Mouse (Mus musculus) bone marrow macrophage, adult 2 months (primary cell): Measurements from ENCODE around the gene Atxn7. TPM values are rescaled to one million over a fixed set of nuclear protein-coding genes. Genes with fewer than 3 reads are reported as not detected.

ENCODE experiments used
- H3K27ac ChIP-seq: 2 replicates; pipeline ENCODE4 v1.5.1; 2012; ENCODE audit warnings: low read depth, low read length; ENCODE audit not compliant: insufficient read depth
- H3K4me1 ChIP-seq: 2 replicates; pipeline ENCODE4 v1.6.1; 2012; ENCODE audit warnings: low read length; ENCODE audit not compliant: control insufficient read depth, insufficient read depth
- H3K4me3 ChIP-seq: 2 replicates; pipeline ENCODE4 v1.5.1; 2012; ENCODE audit warnings: mild to moderate bottlenecking, low read length, moderate library complexity; ENCODE audit not compliant: insufficient read depth
- CTCF ChIP-seq: IDR thresholded peaks from 2 replicates; pipeline ENCODE4 v1.5.1; 2012; ENCODE audit warnings: low read depth, mild to moderate bottlenecking, low read length, moderate library complexity
- POLR2A ChIP-seq: IDR thresholded peaks from 2 replicates; pipeline ENCODE4 v1.6.1; 2012; ENCODE audit warnings: mild to moderate bottlenecking, low read depth, low read length, borderline replicate concordance
- polyA plus RNA-seq: library from polyadenylated mRNA; stranded (reverse); fragments of >200 nt; gene quantifications from 2 replicates; pipeline ENCODE4 v1.2.4, GENCODE M21; 2012; ENCODE audit not compliant: missing spikeins, insufficient read depth, insufficient read length

The Atxn7 gene
- polyA plus RNA-seq, 1 experiment, result 19.9 TPM

DNA sequence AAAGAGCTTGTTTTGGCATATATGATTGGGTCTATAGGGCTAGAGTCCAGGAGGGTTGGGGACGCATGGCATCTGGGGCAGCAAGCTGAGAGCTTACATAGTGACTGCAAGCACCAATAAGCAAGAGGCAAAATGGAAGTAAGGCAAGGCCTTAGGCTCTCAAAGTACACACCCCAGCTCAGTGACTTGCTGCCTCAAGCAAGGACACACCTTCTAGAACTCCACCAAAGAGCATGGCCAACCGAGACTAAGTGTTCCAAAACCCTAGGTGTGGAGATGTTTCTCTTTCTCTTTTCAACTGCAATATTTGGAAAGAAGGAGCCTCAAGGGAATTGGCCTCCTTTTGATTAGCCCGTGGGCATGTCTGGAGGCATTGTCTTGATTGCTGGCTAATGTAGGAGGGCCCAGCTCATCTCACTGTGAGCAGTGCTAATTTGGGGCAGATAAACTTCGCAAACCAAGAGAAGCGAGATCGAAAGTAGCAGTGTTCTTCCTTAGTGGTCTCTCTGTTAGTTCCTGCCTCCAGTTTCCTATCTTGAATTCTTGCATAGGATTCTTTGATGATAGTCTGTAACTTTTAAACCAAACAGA is 119.5 kb downstream of the Atxn7 start:
- Histone ChIP-seq H3K27ac (no peak overlapping the region), H3K4me1 (no peaks in the 10 kb centered on the region), H3K4me3 (no peak overlapping the region)
- no peak for TF ChIP-seq CTCF

DNA sequence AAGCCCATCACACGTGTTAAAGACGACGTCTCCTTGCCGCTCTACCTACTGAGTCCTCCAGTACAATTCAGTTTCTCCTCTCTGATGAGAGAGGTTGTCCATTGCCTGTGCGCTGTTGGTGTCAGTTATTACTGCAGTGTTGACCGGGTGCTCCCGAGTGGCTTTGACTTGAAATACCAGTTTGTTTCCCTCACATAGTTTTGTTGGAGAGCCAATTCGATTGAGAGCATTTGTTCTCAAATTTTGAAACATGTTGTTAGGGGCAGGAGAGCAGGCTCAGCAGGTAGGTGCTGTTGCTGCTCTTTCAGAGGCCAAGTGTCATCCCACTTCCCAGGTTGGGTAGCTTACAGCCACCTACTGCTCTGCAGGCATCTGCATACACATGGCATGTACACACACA is 122.6 kb downstream of the Atxn7 start:
- H3K4me1 ChIP-seq, result peaks cover 9% of the 10 kb centered on the region

DNA sequence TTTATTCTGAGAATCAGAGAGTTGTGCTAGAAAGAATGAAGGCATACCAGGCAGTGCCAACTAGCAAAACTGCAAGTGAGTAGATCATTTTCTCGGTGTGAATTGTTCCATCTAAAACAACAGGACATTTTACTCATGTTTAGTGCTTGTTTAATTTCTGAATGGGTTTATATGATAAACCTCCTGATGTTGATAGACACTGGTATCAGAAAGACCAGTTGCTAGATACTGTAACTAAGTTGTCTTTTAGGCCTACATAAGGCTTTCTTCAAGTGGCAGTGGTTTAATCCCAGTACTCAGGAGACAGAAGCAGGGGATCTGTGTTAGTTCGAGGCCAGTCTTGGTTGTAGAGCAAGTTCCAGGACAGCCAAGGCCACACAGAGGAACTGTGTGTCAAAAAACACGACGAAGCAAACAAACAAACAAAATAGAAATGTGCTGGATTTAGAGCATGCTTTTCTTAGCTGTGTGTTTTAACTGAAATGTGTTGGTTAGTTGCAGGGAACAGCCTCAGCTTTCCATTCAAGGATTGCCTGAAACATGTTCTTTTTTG is 125.5 kb downstream of the Atxn7 start:
- TF ChIP-seq POLR2A, result no peak
- TF ChIP-seq CTCF, result no peak
- H3K4me3 ChIP-seq, result no peak overlapping the region
- H3K4me1 ChIP-seq, result peaks cover 9% of the 10 kb centered on the region
- no peak overlapping the region for H3K27ac ChIP-seq

More for the DNA sequence above, 122.6 kb downstream of the Atxn7 start:
- Histone ChIP-seq H3K27ac (no peak overlapping the region), H3K4me3 (no peak overlapping the region)
- TF ChIP-seq POLR2A, result no peak
- TF ChIP-seq CTCF, result no peak

DNA sequence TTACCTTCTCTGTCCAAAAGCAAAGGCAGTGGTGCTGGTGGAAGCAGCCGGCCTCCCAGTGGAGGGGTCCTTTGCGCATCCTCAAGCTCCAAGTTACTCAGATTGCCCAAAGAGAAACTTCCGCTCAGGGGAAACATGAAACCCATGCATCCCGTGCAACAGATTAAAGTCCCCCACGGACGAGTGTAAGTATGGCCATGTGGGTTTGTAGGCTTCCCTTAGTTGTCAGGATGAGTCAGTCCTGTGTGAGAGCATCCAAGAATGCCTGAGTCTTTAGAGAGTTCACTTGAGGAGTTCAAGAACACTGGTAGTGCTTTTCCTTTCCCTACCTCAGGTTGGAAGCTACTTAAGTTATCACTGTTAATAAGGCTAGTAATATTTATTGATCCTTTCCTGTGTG is 126.1 kb downstream of the Atxn7 start:
- no peak for TF ChIP-seq CTCF
- no peak for TF ChIP-seq POLR2A
- Histone ChIP-seq H3K27ac (no peak overlapping the region), H3K4me1 (peaks cover 9% of the 10 kb centered on the region), H3K4me3 (no peak overlapping the region)

DNA sequence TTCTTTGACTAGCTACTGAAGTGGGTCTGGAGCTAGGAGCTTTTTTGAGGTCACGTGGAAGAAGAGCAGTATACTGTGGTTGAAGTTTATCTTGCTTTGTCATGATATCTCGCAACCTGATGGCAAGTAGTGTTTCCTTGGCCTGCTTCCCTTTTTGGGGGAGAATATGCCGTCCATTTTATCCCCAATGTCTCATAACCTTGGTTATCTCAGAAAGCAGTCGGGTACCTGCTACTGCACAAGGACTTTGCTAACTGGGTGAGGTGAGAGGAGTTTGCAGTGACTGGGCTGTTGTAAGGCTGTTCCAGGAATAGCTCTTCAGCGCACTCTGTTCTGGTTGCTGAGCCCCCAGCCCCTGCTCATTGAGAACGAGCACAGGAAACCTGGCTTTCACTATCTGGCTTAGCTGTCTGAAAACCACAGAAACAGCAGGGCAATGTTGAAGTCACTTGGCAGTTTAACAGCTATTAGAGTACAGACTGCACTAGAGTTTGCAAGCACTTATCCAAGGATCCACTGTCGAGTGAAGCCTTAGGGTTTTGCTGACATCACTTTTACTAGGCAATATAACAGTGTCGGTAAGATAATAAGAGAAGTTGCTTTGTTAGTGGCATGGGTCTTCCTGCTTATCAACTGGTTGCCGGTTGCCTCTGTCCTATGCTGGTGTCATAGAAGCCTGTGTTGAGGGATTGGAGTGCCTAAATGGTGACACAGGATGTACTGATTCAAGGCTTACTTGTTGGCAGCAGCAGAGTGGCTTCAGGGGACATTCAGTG is 127.0 kb downstream of the Atxn7 start:
- peaks cover 9% of the 10 kb centered on the region for H3K4me1 ChIP-seq
- no peak overlapping the region for H3K27ac ChIP-seq
- TF ChIP-seq POLR2A, result no peak
- no peak for TF ChIP-seq CTCF
- H3K4me3 ChIP-seq, result no peak overlapping the region

DNA sequence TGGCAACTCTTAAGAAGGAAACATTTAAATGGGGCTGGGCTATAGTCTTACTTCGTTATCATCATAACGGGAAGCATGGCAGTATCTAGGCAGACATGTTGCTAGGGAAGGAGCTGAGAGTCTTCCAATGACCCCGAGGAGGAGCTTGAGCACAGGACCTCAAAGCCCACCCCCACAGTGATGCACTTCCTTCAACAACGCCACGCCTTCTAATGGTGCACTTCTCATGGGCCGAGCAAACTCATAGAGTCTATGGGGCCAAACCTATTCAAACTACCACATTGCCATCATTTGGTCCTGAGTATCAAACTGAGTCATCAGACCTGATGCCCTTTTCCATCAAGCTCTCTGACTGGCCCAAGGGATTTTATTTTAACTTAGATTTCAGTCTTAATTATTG is 129.3 kb downstream of the Atxn7 start:
- Histone ChIP-seq H3K27ac (no peak overlapping the region), H3K4me1 (peaks cover 9% of the 10 kb centered on the region), H3K4me3 (no peak overlapping the region)
- no peak for TF ChIP-seq CTCF

DNA sequence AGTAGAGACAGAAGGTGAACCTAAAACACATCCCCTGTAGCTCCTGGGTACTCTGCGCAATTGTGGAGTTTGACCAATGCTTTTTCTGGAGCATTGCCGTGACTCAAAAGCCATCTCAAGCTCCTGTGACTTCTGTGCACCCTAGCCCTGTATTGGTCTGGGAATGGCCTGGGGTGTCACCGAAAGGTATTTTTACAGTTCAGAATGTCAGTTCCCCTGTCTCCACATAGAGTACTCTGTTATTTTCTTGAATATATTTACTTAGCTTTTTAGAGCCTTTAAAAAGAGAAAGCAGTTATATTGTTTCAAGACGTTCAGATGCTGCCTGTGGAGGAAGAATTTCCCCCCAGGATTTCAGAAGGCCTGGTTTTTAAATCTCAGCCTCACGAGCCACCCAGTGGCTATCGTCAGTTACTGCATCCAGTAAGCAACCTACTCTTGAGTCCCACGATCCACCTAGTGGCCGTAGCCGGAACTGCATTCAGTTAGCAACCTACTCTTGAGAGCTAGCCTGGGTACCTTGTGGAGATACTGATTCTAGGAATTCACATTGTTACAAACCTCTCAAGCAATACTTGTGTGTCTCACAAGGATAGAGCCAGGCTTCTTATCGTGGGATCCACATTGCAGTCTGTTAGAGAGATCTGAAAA is 137.2 kb downstream of the Atxn7 start:
- TF ChIP-seq CTCF, result peak; percentile 75
- no peak for TF ChIP-seq POLR2A
- Histone ChIP-seq H3K27ac (no peak overlapping the region), H3K4me3 (no peak overlapping the region), H3K4me1 (no peaks in the 10 kb centered on the region)

DNA sequence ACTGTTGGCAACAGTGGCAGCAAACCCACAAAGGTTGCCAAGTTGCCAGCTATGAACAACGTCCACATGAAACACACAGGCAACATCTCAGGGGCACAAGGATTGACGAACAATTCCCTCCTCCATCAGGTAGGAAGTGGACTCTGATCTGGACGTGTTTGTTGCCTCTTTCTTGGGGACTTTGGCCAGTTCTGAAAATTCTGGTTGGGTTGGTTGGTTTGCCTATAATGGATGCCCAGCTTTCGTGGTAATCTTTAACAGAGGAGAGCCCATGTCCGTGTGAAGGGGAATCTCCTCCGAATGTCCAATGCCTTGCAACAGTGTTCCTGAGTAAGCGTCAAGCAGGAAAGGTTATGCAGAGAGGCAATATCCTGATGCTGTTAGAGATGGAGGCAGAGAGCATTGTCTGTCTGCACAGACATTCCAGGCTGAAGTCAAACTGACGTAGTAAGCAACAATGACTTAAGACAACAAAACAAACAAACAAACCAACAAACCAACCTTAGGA is 139.6 kb downstream of the Atxn7 start:
- TF ChIP-seq POLR2A, result no peak
- no peak for TF ChIP-seq CTCF
- H3K27ac ChIP-seq, result no peak overlapping the region

DNA sequence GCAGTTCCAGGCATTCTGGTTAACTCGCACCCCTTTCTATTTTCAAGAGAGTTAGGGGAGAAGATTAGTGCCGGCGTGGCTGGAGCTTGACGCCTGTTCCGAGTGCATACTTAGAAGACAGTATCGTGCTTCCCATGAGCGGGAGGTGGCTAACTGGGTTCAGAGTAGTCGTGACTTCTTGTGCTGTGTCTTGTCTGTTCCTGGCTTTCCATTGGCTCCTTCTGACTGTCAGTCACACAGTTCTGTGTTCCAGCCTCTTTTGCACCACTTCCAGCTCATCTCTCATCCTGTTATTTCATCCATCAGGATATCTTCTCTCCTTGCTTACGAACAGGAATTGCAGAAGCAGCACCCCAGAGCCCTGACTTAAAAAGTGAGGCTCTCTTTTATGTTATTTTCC is 140.1 kb downstream of the Atxn7 start:
- Histone ChIP-seq H3K4me3 (no peak overlapping the region), H3K4me1 (peaks cover 10% of the 10 kb centered on the region), H3K27ac (no peak overlapping the region)
- TF ChIP-seq CTCF (no peak), POLR2A (no peak)

More for the DNA sequence above, 139.6 kb downstream of the Atxn7 start:
- peaks cover 10% of the 10 kb centered on the region for H3K4me1 ChIP-seq
- H3K4me3 ChIP-seq, result no peak overlapping the region

DNA sequence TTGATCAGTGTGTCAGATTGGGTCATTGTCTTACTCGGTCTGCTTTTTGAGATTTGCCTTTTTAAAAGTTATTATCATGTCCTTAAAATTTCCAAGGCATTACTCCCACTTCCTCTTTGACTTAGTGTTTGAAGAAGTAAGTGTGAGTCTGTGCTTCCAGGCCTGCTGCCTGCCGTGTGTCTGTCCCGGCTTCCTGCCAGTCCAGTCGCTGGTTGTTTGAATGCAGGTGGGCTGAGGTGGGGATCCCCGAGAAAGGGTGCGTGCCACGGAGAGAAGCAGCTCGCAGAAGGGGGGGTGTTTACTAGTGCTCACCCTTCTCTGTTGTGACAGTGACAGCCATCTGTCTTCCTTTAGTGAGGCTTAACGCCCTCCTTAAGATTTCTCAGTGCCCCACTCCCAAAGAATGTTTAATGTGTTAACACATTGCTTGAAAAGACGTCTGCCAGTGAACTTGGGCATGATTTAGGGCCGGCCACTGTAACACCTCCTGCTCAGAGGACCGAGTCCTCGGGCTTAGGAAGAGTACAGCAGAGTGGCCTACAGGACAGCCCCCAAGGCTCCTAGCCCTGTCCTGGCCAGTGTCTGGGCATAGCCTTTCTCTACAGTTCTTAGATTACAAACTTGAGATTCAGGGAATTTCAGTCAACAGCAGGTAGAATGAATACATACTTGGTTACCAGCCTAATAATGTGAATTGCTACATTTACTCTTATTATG is 143.1 kb downstream of the Atxn7 start:
- peaks cover 10% of the 10 kb centered on the region for H3K4me1 ChIP-seq
- H3K27ac ChIP-seq, result no peak overlapping the region
- H3K4me3 ChIP-seq, result no peak overlapping the region
- no peak for TF ChIP-seq POLR2A
- no peak for TF ChIP-seq CTCF
